In genomic region chr4:116821694-116822016, GRCm38 (mm10) we compare ENCODE assay signal across 8 mouse cellular contexts. TPM values are rescaled to one million over a fixed set of nuclear protein-coding genes. Genes with fewer than 3 reads are reported as not detected.
A peak's percentile ranks its signal among the peaks of the same experiment; 100 is the strongest.
DNase-seq lines count a peak whose midpoint lies in the region; ATAC-seq and TF ChIP-seq lines count a peak whose summit lies in the region.

TSS of gene Hpdl (minus strand) at chr4:116821707.

- H3K36me3 ChIP-seq in kidney, postnatal 0 days (ENCODE audit: insufficient read depth, low read length) = no peaks in the 10 kb centered on the region
- H3K36me3 ChIP-seq in hindbrain, embryonic 15.5 days = no peaks in the 10 kb centered on the region
- no peaks in the 10 kb centered on the region for H3K36me3 ChIP-seq in midbrain, embryonic 15.5 days (replicated peaks)

- H3K27ac ChIP-seq in kidney, postnatal 0 days = no peak within 1 kb of the TSS
- H3K27ac ChIP-seq in brown adipose tissue, adult 24 weeks (replicated peaks; ENCODE audit: low read depth, low read length) = peak within 1 kb of the TSS; percentile 95
- H3K27ac ChIP-seq in hindbrain, embryonic 15.5 days (replicated peaks) = no peak within 1 kb of the TSS
- H3K27ac ChIP-seq in midbrain, embryonic 15.5 days = no peak within 1 kb of the TSS

- H3K4me2 ChIP-seq in kidney, postnatal 0 days (ENCODE audit: low read length) = peak within 1 kb of the TSS; percentile 91
- H3K4me2 ChIP-seq in hindbrain, embryonic 15.5 days = peak within 1 kb of the TSS; percentile 79
- H3K4me2 ChIP-seq in midbrain, embryonic 15.5 days = peak within 1 kb of the TSS; percentile 90

- DNase-seq in kidney, postnatal 0 days (ENCODE audit: low spot score) = no peak
- no peak for DNase-seq in kidney, adult 8-10 months
- no peak for DNase-seq in cerebellum, adult 18-20 months
- DNase-seq in adipocyte (ENCODE audit: low spot score) = no peak
- DNase-seq in kidney, postnatal 25 days = no peak

- peak within 1 kb of the TSS; percentile 44 for H3K9ac ChIP-seq in kidney, postnatal 0 days (ENCODE audit: low read depth, low read length)
- H3K9ac ChIP-seq in hindbrain, embryonic 15.5 days = peak within 1 kb of the TSS; percentile 26
- H3K9ac ChIP-seq in midbrain, embryonic 15.5 days = peak within 1 kb of the TSS; percentile 41

- 13% methylated on average over 9 of the region's 9 CpGs for WGBS in kidney, postnatal 0 days
- 10% methylated on average over 9 of the region's 9 CpGs for WGBS in hindbrain, embryonic 15.5 days
- 13% methylated on average over 9 of the region's 9 CpGs for WGBS in midbrain, embryonic 15.5 days

- no peak for ATAC-seq in kidney, postnatal 0 days (replicated peaks; ENCODE audit: low FRiP score, low read depth)
- no peak for ATAC-seq in hindbrain, embryonic 15.5 days (ENCODE audit: low FRiP score, low read depth)
- ATAC-seq in midbrain, embryonic 15.5 days (replicated peaks) = no peak

- TF ChIP-seq CTCF in kidney, postnatal 0 days (IDR thresholded peaks at IDR 0.05; ENCODE audit: low read depth) = no peak

- no peaks in the 10 kb centered on the region for H3K27me3 ChIP-seq in kidney, postnatal 0 days (ENCODE audit: insufficient read depth, low read length)
- H3K27me3 ChIP-seq in hindbrain, embryonic 15.5 days = peaks cover 26% of the 10 kb centered on the region; the same call in 1 of the 2 replicates
- H3K27me3 ChIP-seq in midbrain, embryonic 15.5 days (replicated peaks) = peaks cover 26% of the 10 kb centered on the region

- peak within 1 kb of the TSS; percentile 42 for H3K4me3 ChIP-seq in kidney, postnatal 0 days (replicated peaks; ENCODE audit: low read depth, low read length)
- peak within 1 kb of the TSS; percentile 63 for H3K4me3 ChIP-seq in brown adipose tissue, adult 24 weeks (ENCODE audit: insufficient read depth, low read depth, low read length)
- peak within 1 kb of the TSS; percentile 39 for H3K4me3 ChIP-seq in hindbrain, embryonic 15.5 days
- H3K4me3 ChIP-seq in midbrain, embryonic 15.5 days = peak within 1 kb of the TSS; percentile 41

- no peaks in the 10 kb centered on the region for H3K9me3 ChIP-seq in kidney, postnatal 0 days (replicated peaks; ENCODE audit: low read length)
- H3K9me3 ChIP-seq in hindbrain, embryonic 15.5 days = no peaks in the 10 kb centered on the region
- H3K9me3 ChIP-seq in midbrain, embryonic 15.5 days = no peaks in the 10 kb centered on the region

- no peaks in the 10 kb centered on the region for H3K4me1 ChIP-seq in kidney, postnatal 0 days (replicated peaks; ENCODE audit: insufficient read depth, low read length)
- H3K4me1 ChIP-seq in brown adipose tissue, adult 24 weeks (ENCODE audit: control insufficient read depth, insufficient read depth, insufficient read length, low read length) = no peaks in the 10 kb centered on the region; the same call in none of the 2 replicates
- peaks cover 27% of the 10 kb centered on the region for H3K4me1 ChIP-seq in hindbrain, embryonic 15.5 days (replicated peaks)
- peaks cover 20% of the 10 kb centered on the region for H3K4me1 ChIP-seq in midbrain, embryonic 15.5 days

RNA-seq across cellular contexts. Expression of gene Hpdl, which starts in this region (rescaled TPM):
- 2.2 and 2.3 TPM in 2 replicates for polyA plus RNA-seq in kidney, postnatal 0 days (2015; fragmentation: Nextera tagmentation; extraction: Ambion mirVana)
- polyA plus RNA-seq in brown adipose tissue, adult 24 weeks (2012; ENCODE audit: insufficient read depth, insufficient read length, missing spikeins) = 6.5 and 10.3 TPM in 2 replicates
- 1.9 and 2.0 TPM in 2 replicates for polyA plus RNA-seq in hindbrain, embryonic 15.5 days (2015; fragmentation: Nextera tagmentation; extraction: Ambion mirVana)
- polyA plus RNA-seq in midbrain, embryonic 15.5 days (2015; fragmentation: Nextera tagmentation; extraction: Ambion mirVana) = 0.59 and 0.92 TPM in 2 replicates
